Mouse (Mus musculus) CH12.LX (cell line): ENCODE measurements around the gene Strip1. TPM values are rescaled to one million over a fixed set of nuclear protein-coding genes. Genes with fewer than 3 reads are reported as not detected.
A peak's percentile ranks its signal among the peaks of the same experiment; 100 is the strongest.

ENCODE experiments used
- DNase-seq: peaks from one replicate; pipeline ENCODE4 v3.0.0-alpha.2; 2013; ENCODE audit errors: extremely low read depth
- H3K27ac ChIP-seq: 2 replicates; pipeline ENCODE4 v1.5.1; 2012; ENCODE audit warnings: low read depth, mild to moderate bottlenecking, control low read depth, moderate library complexity; ENCODE audit not compliant: insufficient read depth
- H3K27me3 ChIP-seq: replicated peaks from 2 replicates; pipeline ENCODE3; 2012; ENCODE audit warnings: inconsistent platforms
- H3K36me3 ChIP-seq, 2 experiments: replicated peaks in 1 of 2; 2 replicates each; pipeline versions ENCODE3 to v1.6.1; 2012; ENCODE audit warnings: inconsistent platforms in 1 of 2, low read length in 1 of 2, mild to moderate bottlenecking in 1 of 2, mixed read lengths in 1 of 2, moderate library complexity in 1 of 2; ENCODE audit not compliant: control insufficient read depth in 1 of 2, insufficient read depth in 1 of 2
- H3K4me1 ChIP-seq, 2 experiments: 2 replicates each; pipeline ENCODE4 v1.6.1; 2012; ENCODE audit warnings: inconsistent platforms in 1 of 2, moderate library complexity in 1 of 2; ENCODE audit not compliant: insufficient read depth in 2 of 2, control insufficient read depth in 1 of 2
- H3K4me2 ChIP-seq: 2 replicates; pipeline ENCODE4 v1.6.1; 2012; ENCODE audit warnings: low read depth, mild to moderate bottlenecking, control low read depth; ENCODE audit not compliant: poor library complexity, insufficient read depth, severe bottlenecking
- H3K4me3 ChIP-seq, 3 experiments: fragments of 150-350 bp in 1 of 3; sonication (generic) in 1 of 3; replicated peaks in 1 of 3; 2 replicates each; pipeline versions ENCODE3 to v1.5.1; 2011 to 2012; ENCODE audit warnings: low read depth in 2 of 3, low read length in 2 of 3, mild to moderate bottlenecking in 2 of 3, moderate library complexity in 2 of 3, control low read depth in 1 of 3, improper control_type of control experiment in 1 of 3, inconsistent platforms in 1 of 3, mixed read lengths in 1 of 3; ENCODE audit not compliant: poor library complexity in 1 of 3
- H3K79me2 ChIP-seq: replicated peaks from 2 replicates; pipeline ENCODE4 v1.6.1; 2012; ENCODE audit warnings: mild to moderate bottlenecking, moderate library complexity; ENCODE audit not compliant: control insufficient read depth, poor library complexity, insufficient read depth, severe bottlenecking; ENCODE audit errors: extremely low read depth
- H3K9ac ChIP-seq: 2 replicates; pipeline ENCODE4 v1.6.1; 2012; ENCODE audit warnings: low read depth, mild to moderate bottlenecking, control low read depth, moderate library complexity; ENCODE audit not compliant: insufficient read depth
- H3K9me3 ChIP-seq: replicated peaks from 2 replicates; pipeline ENCODE3; 2012; ENCODE audit warnings: low read length, inconsistent platforms, mixed read lengths
- BHLHE40 ChIP-seq: IDR thresholded peaks from 2 replicates; pipeline ENCODE4 v1.6.1; 2011; ENCODE audit warnings: mild to moderate bottlenecking, low read depth, low read length, improper control_type of control experiment
- CHD1 ChIP-seq: IDR thresholded peaks from 2 replicates; pipeline ENCODE4 v1.6.1; 2012; ENCODE audit warnings: low read depth, low read length, improper control_type of control experiment, inconsistent platforms
- CHD2 ChIP-seq: IDR thresholded peaks from 2 replicates; pipeline ENCODE4 v1.6.1; 2011; ENCODE audit warnings: low read length, improper control_type of control experiment
- CTCF ChIP-seq, 2 experiments: IDR thresholded peaks in 1 of 2; conservative IDR thresholded peaks in 1 of 2; 2 replicates each; pipeline ENCODE4 v1.5.1; 2011 to 2012; ENCODE audit warnings: low read depth in 2 of 2, low read length in 2 of 2, improper control_type of control experiment in 1 of 2, inconsistent platforms in 1 of 2, mild to moderate bottlenecking in 1 of 2, moderate library complexity in 1 of 2
- E2F4 ChIP-seq: IDR thresholded peaks from 2 replicates; pipeline ENCODE4 v1.6.1; 2011; ENCODE audit warnings: low read depth, low read length, improper control_type of control experiment; ENCODE audit not compliant: insufficient replicate concordance
- ELF1 ChIP-seq: IDR thresholded peaks from 2 replicates; pipeline ENCODE4 v1.6.1; 2014; ENCODE audit warnings: low read depth, mild to moderate bottlenecking, inconsistent platforms, low read length, improper control_type of control experiment
- EP300 ChIP-seq: IDR thresholded peaks from 2 replicates; pipeline ENCODE4 v1.6.1; 2011; ENCODE audit warnings: low read length, improper control_type of control experiment
- ETS1 ChIP-seq: conservative IDR thresholded peaks from 2 replicates; pipeline ENCODE4 v1.6.1; 2012; ENCODE audit warnings: low read depth, mild to moderate bottlenecking, inconsistent platforms, low read length, improper control_type of control experiment, moderate library complexity
- GABPA ChIP-seq: IDR thresholded peaks from 2 replicates; pipeline ENCODE4 v1.6.1; 2012; ENCODE audit warnings: low read depth, low read length, improper control_type of control experiment, inconsistent platforms; ENCODE audit not compliant: insufficient replicate concordance
- HCFC1 ChIP-seq: IDR thresholded peaks from 2 replicates; pipeline ENCODE4 v1.6.1; 2012; ENCODE audit warnings: low read depth, mild to moderate bottlenecking, inconsistent platforms, low read length, improper control_type of control experiment
- IRF4 ChIP-seq: IDR thresholded peaks from 2 replicates; pipeline ENCODE4 v1.6.1; 2014; ENCODE audit warnings: low read depth, mild to moderate bottlenecking, inconsistent platforms, low read length, improper control_type of control experiment
- JUN ChIP-seq: IDR thresholded peaks from 2 replicates; pipeline ENCODE4 v1.6.1; 2011; ENCODE audit warnings: low read depth, mild to moderate bottlenecking, low read length, improper control_type of control experiment, moderate library complexity; ENCODE audit not compliant: insufficient read depth
- JUND ChIP-seq: conservative IDR thresholded peaks from 2 replicates; pipeline ENCODE4 v1.6.1; 2011; ENCODE audit warnings: low read depth, low read length, improper control_type of control experiment
- KAT2A ChIP-seq: IDR thresholded peaks from 2 replicates; pipeline ENCODE4 v1.6.1; 2012; ENCODE audit warnings: low read length, improper control_type of control experiment, inconsistent platforms; ENCODE audit not compliant: insufficient replicate concordance
- MAFK ChIP-seq: IDR thresholded peaks from 2 replicates; pipeline ENCODE4 v1.6.1; 2011; ENCODE audit warnings: low read length, improper control_type of control experiment; ENCODE audit not compliant: insufficient replicate concordance
- MAX ChIP-seq: IDR thresholded peaks from 2 replicates; pipeline ENCODE4 v1.6.1; 2011; ENCODE audit warnings: low read length, improper control_type of control experiment
- MAZ ChIP-seq: IDR thresholded peaks from 2 replicates; pipeline ENCODE4 v1.6.1; 2012; ENCODE audit warnings: low read depth, mild to moderate bottlenecking, inconsistent platforms, low read length, improper control_type of control experiment, moderate library complexity
- MEF2A ChIP-seq: IDR thresholded peaks from 2 replicates; pipeline ENCODE4 v1.6.1; 2014; ENCODE audit warnings: low read depth, mild to moderate bottlenecking, inconsistent platforms, low read length, improper control_type of control experiment, borderline replicate concordance
- MXI1 ChIP-seq: IDR thresholded peaks from 2 replicates; pipeline ENCODE4 v1.6.1; 2011; ENCODE audit warnings: mild to moderate bottlenecking, low read depth, low read length, improper control_type of control experiment
- MYC ChIP-seq: IDR thresholded peaks from 2 replicates; pipeline ENCODE4 v1.6.1; 2011; ENCODE audit warnings: low read depth, mild to moderate bottlenecking, improper control_type of control experiment, low read length
- NELFE ChIP-seq: IDR thresholded peaks from 2 replicates; pipeline ENCODE4 v1.6.1; 2011; ENCODE audit warnings: low read depth, low read length, improper control_type of control experiment
- NRF1 ChIP-seq: IDR thresholded peaks from 2 replicates; pipeline ENCODE4 v1.6.1; 2014; ENCODE audit warnings: low read depth, mild to moderate bottlenecking, inconsistent platforms, low read length, improper control_type of control experiment, moderate library complexity
- PAX5 ChIP-seq: IDR thresholded peaks from 2 replicates; pipeline ENCODE4 v1.6.1; 2012; ENCODE audit warnings: low read length, inconsistent platforms, mixed read lengths
- POLR2A ChIP-seq: IDR thresholded peaks from 2 replicates; pipeline ENCODE4 v1.6.1; 2011; ENCODE audit warnings: low read depth, mild to moderate bottlenecking, improper control_type of control experiment, low read length
- POLR2AphosphoS2 ChIP-seq: IDR thresholded peaks from 2 replicates; pipeline ENCODE4 v1.6.1; 2011; ENCODE audit warnings: low read depth, low read length, improper control_type of control experiment
- RAD21 ChIP-seq: IDR thresholded peaks from 2 replicates; pipeline ENCODE4 v1.6.1; 2011; ENCODE audit warnings: low read depth, mild to moderate bottlenecking, low read length, improper control_type of control experiment, moderate library complexity
- RCOR1 ChIP-seq: conservative IDR thresholded peaks from 2 replicates; pipeline ENCODE4 v1.6.1; 2012; ENCODE audit warnings: low read depth, mild to moderate bottlenecking, inconsistent platforms, low read length, improper control_type of control experiment
- SIN3A ChIP-seq: IDR thresholded peaks from 2 replicates; pipeline ENCODE4 v1.6.1; 2012; ENCODE audit warnings: low read length, improper control_type of control experiment, inconsistent platforms
- SMC3 ChIP-seq: IDR thresholded peaks from 2 replicates; pipeline ENCODE4 v1.6.1; 2011; ENCODE audit warnings: low read depth, low read length, improper control_type of control experiment
- TBP ChIP-seq: conservative IDR thresholded peaks from 2 replicates; pipeline ENCODE4 v1.6.1; 2011; ENCODE audit warnings: low read depth, low read length, improper control_type of control experiment
- TCF12 ChIP-seq: IDR thresholded peaks from 2 replicates; pipeline ENCODE4 v1.6.1; 2014; ENCODE audit warnings: low read depth, mild to moderate bottlenecking, inconsistent platforms, low read length, improper control_type of control experiment
- UBTF ChIP-seq: IDR thresholded peaks from 2 replicates; pipeline ENCODE4 v1.6.1; 2012; ENCODE audit warnings: low read depth, mild to moderate bottlenecking, inconsistent platforms, low read length, improper control_type of control experiment, moderate library complexity
- USF1 ChIP-seq: IDR thresholded peaks from 2 replicates; pipeline ENCODE4 v1.6.1; 2014; ENCODE audit warnings: low read depth, mild to moderate bottlenecking, inconsistent platforms, low read length, improper control_type of control experiment
- USF2 ChIP-seq: conservative IDR thresholded peaks from 2 replicates; pipeline ENCODE4 v1.6.1; 2011; ENCODE audit warnings: low read depth, low read length, improper control_type of control experiment
- ZC3H11A ChIP-seq: IDR thresholded peaks from 2 replicates; pipeline ENCODE4 v1.6.1; 2012; ENCODE audit warnings: low read depth, mild to moderate bottlenecking, inconsistent platforms, low read length, improper control_type of control experiment
- ZKSCAN1 ChIP-seq: IDR thresholded peaks from 2 replicates; pipeline ENCODE4 v1.6.1; 2012; ENCODE audit warnings: low read depth, inconsistent platforms, low read length, improper control_type of control experiment, borderline replicate concordance
- ZMIZ1 ChIP-seq: IDR thresholded peaks from 2 replicates; pipeline ENCODE4 v1.6.1; 2012; ENCODE audit warnings: low read depth, mild to moderate bottlenecking, inconsistent platforms, low read length, improper control_type of control experiment
- ZNF384 ChIP-seq: IDR thresholded peaks from 2 replicates; pipeline ENCODE4 v1.6.1; 2012; ENCODE audit warnings: low read depth, low read length, improper control_type of control experiment, inconsistent platforms
- dilution Hi-C: fragments of 300-500 bp; cut with MboI; formaldehyde crosslinking; loops from 2 replicates; pipeline ENCODE4 v1.14.3; 2020; ENCODE audit warnings: low sequenced_read_pairs; ENCODE audit not compliant: extremely low pct_unique_long_range_greater_than_20kb, extremely low pct_ligation_motif_present
- in situ Hi-C: fragments of 300-500 bp; cut with MboI; formaldehyde crosslinking; loops from 3 replicates; pipeline ENCODE4 v1.14.3; 2019; ENCODE audit warnings: low sequenced_read_pairs, low pct_ligation_motif_present, low pct_unique_long_range_greater_than_20kb, mixed read lengths
- polyA plus RNA-seq: library from polyadenylated mRNA; unstranded; fragments of >175 nt; gene quantifications from 2 replicates; pipeline ENCODE4 v1.2.1, GENCODE M21; 2012; ENCODE audit warnings: low read depth; ENCODE audit not compliant: insufficient read length
- total RNA-seq, 2 experiments: library from RNA; depleted of rRNA; stranded (reverse); fragments of 300-350 nt in 1 of 2; fragments of >200 nt in 1 of 2; gene quantifications; 2 replicates each; pipeline ENCODE4 v1.2.3; 2012 to 2014

The Strip1 gene
- total RNA-seq (2012; rRNA removed) (21.4 and 28.2 TPM in 2 replicates), total RNA-seq (2014; rRNA removed) (16.5 and 18.4 TPM in 2 replicates), polyA plus RNA-seq (25.1 and 27.0 TPM in 2 replicates)

GRCm38 (mm10) chr3:107631523-107631958, at the start of gene Strip1:
Gene Strip1, minus strand, starts transcription at chr3:107631694.
- dilution Hi-C loops, result no loop called here
- no peak for TF ChIP-seq PAX5
- no peak for TF ChIP-seq E2F4
- TF ChIP-seq MAZ, result no peak
- peak; percentile 90 for TF ChIP-seq TBP
- TF ChIP-seq UBTF, result no peak
- no peak for TF ChIP-seq MAFK
- TF ChIP-seq JUND, result no peak
- no peak for TF ChIP-seq MYC
- no peak for TF ChIP-seq EP300
- no peak for TF ChIP-seq USF1
- TF ChIP-seq CHD1, result no peak
- no peak for TF ChIP-seq ZC3H11A
- no peak for TF ChIP-seq ZKSCAN1
- peak; percentile 77 for TF ChIP-seq HCFC1
- TF ChIP-seq IRF4, result no peak
- TF ChIP-seq NRF1, result peak; percentile 57
- TF ChIP-seq CHD2, result peak; percentile 99
- TF ChIP-seq ZMIZ1, result peak; percentile 67; the same call in 1 of the 2 replicates
- TF ChIP-seq TCF12, result peak; percentile 91
- TF ChIP-seq POLR2A, result peak; percentile 87
- no peak; the same call in 1 of the 2 replicates for TF ChIP-seq SIN3A
- TF ChIP-seq MAX, result 0 out of 2 replicates have a peak, but pooled peaks have one; percentile 43
- TF ChIP-seq MXI1, result 0 out of 2 replicates have a peak, but pooled peaks have one; percentile 71
- TF ChIP-seq ETS1, result no peak
- no peak for TF ChIP-seq GABPA
- no peak for TF ChIP-seq JUN
- no peak for TF ChIP-seq CTCF (conservative IDR thresholded peaks at IDR 0.05 in 1 of 2, IDR thresholded peaks at IDR 0.05 in 1 of 2; ENCODE audit: low read depth in 2 of 2, low read length in 2 of 2)
- TF ChIP-seq USF2, result no peak
- 0 out of 2 replicates have a peak, but pooled peaks have one; percentile 54 for TF ChIP-seq RCOR1
- TF ChIP-seq BHLHE40, result peak; percentile 63
- no peak for TF ChIP-seq MEF2A
- TF ChIP-seq NELFE, result peak; percentile 93
- no peak for TF ChIP-seq ZNF384
- TF ChIP-seq RAD21, result no peak
- TF ChIP-seq ELF1, result peak; percentile 60; the same call in 1 of the 2 replicates
- no peak for TF ChIP-seq SMC3
- no peak for TF ChIP-seq KAT2A
- peak; percentile 53; the same call in 1 of the 2 replicates for TF ChIP-seq POLR2AphosphoS2
- in situ Hi-C loops, result no loop called here

More at GRCm38 (mm10) chr3:107631523-107631958, at the start of gene Strip1:
- Histone ChIP-seq H3K27ac (peak within 1 kb of the TSS; percentile 32; the same call in 1 of the 2 replicates), H3K27me3 (no peaks in the 10 kb centered on the region), H3K4me2 (peak within 1 kb of the TSS; percentile 71), H3K4me3 (peak within 1 kb of the TSS; percentile 73 to 96 (median 93)), H3K4me1 (peaks cover 6 to 22% of the 10 kb centered on the region in 2 experiments; a peak in 3 of 4 replicates), H3K36me3 (peaks cover 17 to 30% of the 10 kb centered on the region in 2 experiments), H3K79me2 (no peaks in the 10 kb centered on the region), H3K9ac (peak within 1 kb of the TSS; percentile 96), H3K9me3 (no peaks in the 10 kb centered on the region)
- peak; percentile 95 for DNase-seq
